Mouse (Mus musculus) spleen, adult 2 months (tissue): Measurements from ENCODE around the gene L3mbtl3. TPM values are rescaled to one million over a fixed set of nuclear protein-coding genes. Genes with fewer than 3 reads are reported as not detected.

Experiments used
- DNase-seq, 2 experiments: peaks; one replicate each; pipeline versions ENCODE4 v3.0.0 to v3.0.0-alpha.2; 2012 to 2021; ENCODE audit warnings: low spot score in 2 of 2, low read depth in 1 of 2
- H3K27ac ChIP-seq: fragments of 200-500 bp; 2 replicates; pipeline ENCODE4 v1.5.1; 2012; ENCODE audit warnings: low read length, inconsistent platforms; ENCODE audit not compliant: insufficient read depth
- H3K27me3 ChIP-seq: fragments of 200-500 bp; 2 replicates; pipeline ENCODE4 v1.6.1; 2012; ENCODE audit warnings: mild to moderate bottlenecking, moderate library complexity, low read length, inconsistent platforms; ENCODE audit not compliant: control insufficient read depth, insufficient read depth
- H3K36me3 ChIP-seq: fragments of 200-500 bp; 2 replicates; pipeline ENCODE4 v1.6.1; 2012; ENCODE audit warnings: mild to moderate bottlenecking, low read length, inconsistent platforms; ENCODE audit not compliant: control insufficient read depth, insufficient read depth
- H3K4me1 ChIP-seq: fragments of 200-500 bp; 2 replicates; pipeline ENCODE4 v1.6.1; 2011; ENCODE audit warnings: inconsistent platforms; ENCODE audit not compliant: control insufficient read depth, insufficient read depth, insufficient read length
- H3K4me3 ChIP-seq: fragments of 200-500 bp; 2 replicates; pipeline ENCODE4 v1.5.1; 2011; ENCODE audit warnings: mild to moderate bottlenecking, inconsistent platforms; ENCODE audit not compliant: insufficient read depth, insufficient read length; ENCODE audit errors: extremely low read depth
- CTCF ChIP-seq: fragments of 200-500 bp; IDR thresholded peaks from 2 replicates; pipeline ENCODE4 v1.5.1; 2011; ENCODE audit warnings: mild to moderate bottlenecking, inconsistent platforms; ENCODE audit not compliant: insufficient read depth, insufficient read length, insufficient replicate concordance; ENCODE audit errors: extremely low read depth
- POLR2A ChIP-seq: fragments of 200-500 bp; IDR thresholded peaks from 2 replicates; pipeline ENCODE4 v1.6.1; 2011; ENCODE audit warnings: low read depth, low read length, inconsistent platforms
- WGBS: fragments of 180-500 bp; shearing (Covaris S2); methylation state at CpG from one replicate; pipeline ENCODE4 v1.1.7; 2018; 5-methylcytosine and 5-hydroxymethylcytosine counted together
- polyA plus RNA-seq: library from polyadenylated mRNA; depleted of rRNA; stranded (reverse); fragments of >200 nt; gene quantifications from 2 replicates; pipeline ENCODE4 v1.2.3, GENCODE M21; 2012

The L3mbtl3 gene
- polyA plus RNA-seq, 1 experiment: 5.4 TPM

DNA sequence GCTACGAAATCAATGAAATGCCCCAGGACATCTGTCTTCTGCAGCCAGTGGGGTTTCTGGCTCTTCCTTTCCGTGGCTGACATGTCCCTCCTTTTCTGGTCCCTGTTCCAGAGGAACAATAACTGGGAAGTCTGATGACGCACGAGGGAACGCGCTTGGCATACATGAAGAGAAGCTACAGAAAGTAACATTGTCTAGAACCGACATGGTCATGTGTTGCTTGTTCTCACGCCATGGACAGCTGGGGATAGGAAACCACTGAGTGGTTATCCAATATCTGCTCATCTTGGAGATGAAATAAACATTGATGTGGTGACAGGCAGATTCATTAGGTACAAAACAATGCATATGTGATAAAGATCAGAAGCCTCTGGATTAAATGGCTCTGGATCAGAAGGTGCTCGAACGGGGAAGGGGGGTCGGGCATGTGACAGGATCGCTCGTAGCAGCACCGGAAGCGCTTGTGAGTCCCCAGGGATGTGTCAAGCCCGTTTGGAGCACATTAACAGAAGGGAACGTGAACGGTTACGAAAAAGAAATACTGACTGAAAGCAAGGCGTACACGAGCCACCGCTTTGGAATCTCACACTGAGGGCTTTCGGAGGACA is 37.8 kb downstream of the L3mbtl3 start:
- WGBS: 92% methylated on average over 23 of the region's 23 CpGs
- Histone ChIP-seq H3K27me3 (no peaks in the 10 kb centered on the region), H3K36me3 (peaks cover 22% of the 10 kb centered on the region), H3K4me1 (no peaks in the 10 kb centered on the region), H3K4me3 (no peak overlapping the region), H3K27ac (no peak overlapping the region)
- TF ChIP-seq POLR2A (no peak), CTCF (no peak)
- DNase-seq: no peak

- Histone ChIP-seq H3K27me3 (no peaks in the 10 kb centered on the region), H3K4me1 (no peaks in the 10 kb centered on the region), H3K4me3 (no peak overlapping the region), H3K36me3 (peaks cover 23% of the 10 kb centered on the region), H3K27ac (no peak overlapping the region)
- 87% methylated on average over 5 of the region's 5 CpGs for WGBS
- no peak for DNase-seq
- TF ChIP-seq CTCF: no peak
- TF ChIP-seq POLR2A: no peak
Measured at GRCm38 (mm10) chr10:26333966-26334365, 41.8 kb downstream of the L3mbtl3 start.

DNA sequence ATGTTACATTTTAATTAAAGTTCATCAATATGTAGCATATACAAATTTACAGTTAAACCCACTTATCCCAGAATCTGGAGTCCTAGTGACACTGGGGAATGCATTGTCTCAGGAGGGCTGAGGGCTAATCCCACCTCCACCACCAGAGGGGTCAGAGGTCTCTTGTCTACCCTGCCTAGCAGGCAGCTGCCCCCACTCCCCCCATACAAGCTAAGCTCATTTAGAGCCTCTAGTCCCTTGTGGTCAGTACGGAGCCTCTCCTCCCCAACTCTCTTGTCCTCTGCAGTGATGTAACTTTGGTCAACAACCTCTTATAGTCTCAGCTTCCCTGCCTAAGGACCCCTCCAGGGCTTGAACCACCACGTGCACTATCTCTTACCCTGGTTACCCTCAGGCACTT is 43.0 kb downstream of the L3mbtl3 start:
- H3K4me1 ChIP-seq: no peaks in the 10 kb centered on the region
- no peak overlapping the region for H3K27ac ChIP-seq
- no peaks in the 10 kb centered on the region for H3K27me3 ChIP-seq
- no peak for DNase-seq
- no peak overlapping the region for H3K4me3 ChIP-seq
- peaks cover 18% of the 10 kb centered on the region for H3K36me3 ChIP-seq
- WGBS: 90% methylated on average over 2 of the region's 2 CpGs
- TF ChIP-seq CTCF (no peak), POLR2A (no peak)

DNA sequence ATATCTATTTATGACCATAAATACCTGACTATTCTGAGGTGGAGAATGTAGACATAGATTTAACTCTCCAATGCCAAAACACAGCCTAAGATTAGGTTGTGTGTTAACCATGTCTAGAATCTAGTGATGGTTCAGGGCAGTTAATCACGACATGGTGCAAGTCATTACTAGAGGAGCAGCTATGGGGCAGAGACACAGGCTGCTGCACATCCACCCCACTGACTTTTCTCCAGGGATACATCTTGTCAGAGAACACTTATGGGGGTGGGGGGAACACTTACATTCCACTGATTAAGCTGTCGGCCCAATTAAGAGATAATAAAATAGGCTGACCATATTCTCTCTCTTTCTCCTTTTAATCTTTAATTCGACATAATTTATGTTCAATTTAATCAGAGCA is 46.9 kb downstream of the L3mbtl3 start:
- TF ChIP-seq POLR2A: no peak
- TF ChIP-seq CTCF: no peak
- Histone ChIP-seq H3K36me3 (peaks cover 13% of the 10 kb centered on the region), H3K27ac (no peak overlapping the region), H3K27me3 (no peaks in the 10 kb centered on the region), H3K4me3 (no peak overlapping the region), H3K4me1 (peaks cover 3% of the 10 kb centered on the region; the same call in 1 of the 2 replicates)
- no peak for DNase-seq
- WGBS: 84% methylated on average over 3 of the region's 3 CpGs

DNA sequence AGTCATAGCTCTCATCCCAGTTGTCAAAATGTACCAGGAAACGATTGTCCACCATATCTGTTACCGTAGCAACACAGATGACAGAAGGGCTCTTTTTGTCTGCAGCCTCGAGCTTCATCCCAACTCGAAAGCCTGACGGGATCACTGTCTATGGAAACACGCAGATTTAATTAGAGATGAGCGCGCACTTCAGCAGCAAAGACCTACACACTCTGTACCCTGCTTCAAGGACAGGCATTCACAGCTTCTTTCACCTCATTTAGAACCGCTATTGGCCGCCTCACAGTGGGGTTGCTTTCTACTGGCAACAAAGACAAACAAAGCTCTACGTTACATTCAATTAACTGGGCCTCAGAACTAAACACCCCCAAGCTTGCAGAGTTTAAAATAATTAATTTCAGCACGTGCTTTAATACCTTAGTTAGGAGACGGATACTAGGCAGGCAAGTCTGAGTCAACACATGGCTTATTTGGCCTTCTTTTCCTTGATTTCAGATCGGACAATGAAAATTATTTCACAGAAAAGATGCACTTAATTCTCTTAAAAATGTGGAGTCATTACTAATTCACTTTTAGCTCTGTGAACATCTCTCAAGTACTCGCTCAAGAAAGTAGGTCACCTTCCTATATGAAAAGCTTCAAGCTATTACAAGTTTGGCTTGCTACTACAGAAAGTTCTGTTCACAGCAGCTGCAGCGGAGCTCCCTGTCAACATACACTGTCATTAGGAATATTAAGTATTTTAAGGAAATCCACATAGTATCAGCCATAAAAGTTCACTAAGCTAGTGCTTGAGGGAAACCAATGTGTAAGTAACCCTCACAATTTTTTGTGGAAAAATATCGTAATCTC is 47.9 kb downstream of the L3mbtl3 start:
- no peak for TF ChIP-seq CTCF
- no peak for TF ChIP-seq POLR2A
- 92% methylated on average over 17 of the region's 17 CpGs for WGBS

GRCm38 (mm10) chr10:26327291-26327690 is 48.5 kb downstream of the L3mbtl3 start:
- Histone ChIP-seq H3K27ac (no peak overlapping the region), H3K4me3 (no peak overlapping the region), H3K36me3 (peaks cover 11% of the 10 kb centered on the region), H3K27me3 (no peaks in the 10 kb centered on the region), H3K4me1 (peaks cover 6% of the 10 kb centered on the region; the same call in 1 of the 2 replicates)
- no peak for DNase-seq
- TF ChIP-seq POLR2A: no peak
- no peak for TF ChIP-seq CTCF
- WGBS: 69% methylated on average over 5 of the region's 5 CpGs

More for the DNA sequence above, 47.9 kb downstream of the L3mbtl3 start:
- Histone ChIP-seq H3K27me3 (no peaks in the 10 kb centered on the region), H3K4me1 (peaks cover 3% of the 10 kb centered on the region; the same call in 1 of the 2 replicates), H3K27ac (no peak overlapping the region), H3K4me3 (no peak overlapping the region), H3K36me3 (peaks cover 11% of the 10 kb centered on the region)
- no peak for DNase-seq

GRCm38 (mm10) chr10:26325320-26325719 is 50.5 kb downstream of the L3mbtl3 start:
- no peaks in the 10 kb centered on the region for H3K27me3 ChIP-seq
- no peak overlapping the region for H3K4me3 ChIP-seq
- peak overlapping the region; percentile 7; the same call in 1 of the 2 replicates for H3K27ac ChIP-seq
- DNase-seq: peak; percentile 14 to 31
- TF ChIP-seq POLR2A (no peak), CTCF (no peak)
- 8% methylated on average over 2 of the region's 2 CpGs for WGBS
- H3K36me3 ChIP-seq: peaks cover 9% of the 10 kb centered on the region
- peaks cover 6% of the 10 kb centered on the region; the same call in 1 of the 2 replicates for H3K4me1 ChIP-seq
